Mouse (Mus musculus) cerebellum, adult 9-11 months (tissue): Measurements from ENCODE around the gene Arap1.

ENCODE experiments used
- DNase-seq: peaks from one replicate; pipeline ENCODE4 v3.0.0; 2022

Arap1 gene

GRCm38 (mm10) chr7:101327786-101328185 lies 20.1 kb upstream of the Arap1 start:
- DNase-seq, result no peak

- peak; percentile 76 for DNase-seq
Observed at GRCm38 (mm10) chr7:101328621-101329158, 19.2 kb upstream of the Arap1 start.

- peak; percentile 52 for DNase-seq
Observed at GRCm38 (mm10) chr7:101329606-101330005, 18.3 kb upstream of the Arap1 start.

GRCm38 (mm10) chr7:101330074-101330840 lies 17.6 kb upstream of the Arap1 start:
- DNase-seq, result peak; percentile 66

DNA sequence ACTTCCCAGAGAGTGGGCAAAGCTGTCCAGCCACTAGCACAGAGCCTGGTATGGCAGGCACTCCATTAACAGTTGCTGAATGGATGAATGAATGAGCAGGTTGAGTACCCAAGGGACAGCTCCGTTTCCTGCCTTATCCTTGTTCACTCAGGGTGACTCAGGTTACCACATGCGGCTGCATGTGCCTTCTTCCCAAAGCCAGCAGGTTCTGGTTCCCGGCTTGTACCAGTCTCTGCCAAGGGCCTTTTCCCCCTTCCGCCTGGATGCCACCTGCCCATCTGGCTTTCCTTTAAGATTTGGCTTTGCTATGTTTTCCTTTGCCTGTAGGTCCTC lies 17.1 kb upstream of the Arap1 start:
- peak; percentile 86 for DNase-seq

DNA sequence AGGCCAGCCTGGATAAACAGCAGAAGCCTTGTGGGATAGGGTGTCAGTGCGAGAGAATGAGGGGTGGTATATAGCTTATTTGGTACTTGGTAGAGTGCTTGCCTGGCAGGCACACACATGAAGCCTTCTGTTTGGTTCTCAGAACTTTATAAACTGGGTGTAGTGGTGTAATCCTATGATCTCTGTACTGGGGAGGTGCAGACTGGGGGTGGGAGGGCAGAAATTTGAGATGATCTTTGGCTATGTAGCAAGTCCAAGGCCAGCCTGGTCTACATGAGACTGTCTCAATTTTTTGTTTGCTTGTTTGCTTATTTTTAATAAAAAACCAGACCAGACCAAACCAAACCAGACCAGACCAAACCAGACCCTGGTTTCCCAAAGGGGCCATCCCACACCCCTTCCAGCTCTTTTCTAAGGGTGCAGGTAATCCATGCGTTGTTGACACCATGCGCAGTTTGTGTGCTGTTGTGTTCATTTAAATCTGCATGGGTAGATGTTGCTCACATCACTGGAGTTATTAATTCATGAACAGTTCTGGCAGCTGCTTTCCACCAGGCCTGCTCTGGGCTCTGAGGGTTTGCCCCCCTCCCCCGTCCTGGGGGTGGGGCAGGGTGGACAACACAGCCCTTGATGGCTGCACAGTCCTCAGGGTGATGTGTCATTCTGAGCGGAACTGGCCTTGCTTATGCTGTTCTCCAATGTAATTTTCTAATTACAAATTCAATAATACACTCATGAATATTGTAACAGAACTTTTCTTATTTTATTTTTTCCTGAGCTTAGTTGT lies 15.6 kb upstream of the Arap1 start:
- DNase-seq, result no peak

- peak; percentile 68 for DNase-seq
Observed at GRCm38 (mm10) chr7:101335228-101335627, 12.6 kb upstream of the Arap1 start.

DNA sequence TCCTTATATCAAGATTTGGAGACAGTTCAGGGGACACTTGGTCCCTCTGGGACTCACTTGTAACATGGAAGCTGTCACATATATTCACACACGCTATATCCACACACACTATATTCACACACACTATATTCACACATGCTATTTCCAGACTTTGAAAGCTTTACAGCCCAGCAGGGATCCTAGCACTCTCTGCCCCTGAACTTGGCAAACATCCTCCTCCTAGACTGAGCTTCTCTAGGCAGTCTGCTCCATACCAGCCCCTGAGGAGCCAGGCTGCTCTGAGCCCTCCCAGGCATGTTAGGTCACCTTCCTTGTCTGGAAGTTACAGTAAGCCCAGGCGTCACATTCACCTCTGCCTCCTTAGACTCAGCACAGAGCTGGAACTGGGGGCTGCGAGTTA lies 11.2 kb upstream of the Arap1 start:
- DNase-seq, result no peak

DNA sequence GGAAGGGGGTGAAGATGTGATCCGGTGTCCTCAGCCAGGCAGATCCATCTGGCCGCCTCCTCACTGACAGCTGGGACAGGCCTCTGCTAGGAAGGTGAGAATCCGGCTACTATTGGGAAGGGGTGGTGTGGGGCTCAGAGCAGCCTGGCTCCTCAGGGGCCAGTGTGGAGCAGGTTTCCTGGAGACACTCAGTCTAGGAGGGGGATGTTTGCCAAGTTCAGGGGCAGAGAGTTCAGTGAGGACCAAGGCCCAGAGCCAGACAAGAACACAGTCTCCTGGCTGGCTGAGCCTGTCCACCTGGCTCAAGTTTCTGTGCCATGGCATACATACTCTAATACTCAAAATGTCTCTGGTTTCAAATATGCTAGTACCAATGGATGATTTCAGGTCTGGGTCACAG lies 10.5 kb upstream of the Arap1 start:
- DNase-seq, result peak; percentile 83

GRCm38 (mm10) chr7:101341405-101341804 lies 6.5 kb upstream of the Arap1 start:
- DNase-seq, result peak; percentile 12

GRCm38 (mm10) chr7:101343135-101343534 lies 4.7 kb upstream of the Arap1 start:
- DNase-seq, result no peak

- no peak for DNase-seq
Observed at GRCm38 (mm10) chr7:101344892-101345291, 3.0 kb upstream of the Arap1 start.

DNA sequence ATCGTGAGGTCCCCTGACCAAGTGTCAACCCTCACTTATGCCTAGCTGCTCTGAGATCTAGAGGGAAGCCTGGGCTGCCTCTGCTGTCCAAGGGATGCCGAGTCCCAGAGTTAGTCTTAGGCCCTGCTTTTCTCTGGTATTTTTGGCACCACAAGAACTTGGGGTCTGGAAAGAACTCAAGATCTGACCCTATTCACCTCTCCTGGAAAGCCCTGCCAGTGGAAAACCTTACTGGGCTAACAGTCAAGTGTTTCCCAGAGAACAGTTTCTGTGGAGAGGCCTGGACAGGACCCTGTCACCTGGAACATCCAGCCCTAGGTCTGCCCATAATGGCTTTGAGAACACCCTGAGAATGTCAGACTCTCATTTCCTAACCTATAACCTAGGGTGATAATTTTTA lies 876 bp upstream of the Arap1 start:
- no peak for DNase-seq

DNA sequence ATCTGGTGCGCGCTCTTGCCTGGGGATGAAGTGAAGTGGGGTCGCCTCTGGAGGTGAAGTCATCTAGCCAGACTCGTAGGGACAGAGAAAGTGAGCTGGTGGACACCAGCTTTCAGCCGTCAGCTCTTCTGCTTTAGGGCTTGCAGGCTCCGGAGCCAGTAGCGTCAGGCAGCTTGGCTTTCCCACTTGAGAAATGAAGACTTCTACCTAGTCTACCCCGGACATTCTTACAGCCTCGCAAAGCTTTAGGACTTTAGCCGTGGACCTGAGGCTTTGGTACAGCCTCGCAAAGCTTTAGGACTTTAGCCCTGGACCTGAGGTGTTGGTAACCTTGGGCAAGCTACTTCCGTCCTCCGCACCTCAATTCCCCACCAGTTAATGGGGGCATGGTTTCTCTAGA lies 445 bp downstream of the Arap1 start:
- DNase-seq, result no peak

DNA sequence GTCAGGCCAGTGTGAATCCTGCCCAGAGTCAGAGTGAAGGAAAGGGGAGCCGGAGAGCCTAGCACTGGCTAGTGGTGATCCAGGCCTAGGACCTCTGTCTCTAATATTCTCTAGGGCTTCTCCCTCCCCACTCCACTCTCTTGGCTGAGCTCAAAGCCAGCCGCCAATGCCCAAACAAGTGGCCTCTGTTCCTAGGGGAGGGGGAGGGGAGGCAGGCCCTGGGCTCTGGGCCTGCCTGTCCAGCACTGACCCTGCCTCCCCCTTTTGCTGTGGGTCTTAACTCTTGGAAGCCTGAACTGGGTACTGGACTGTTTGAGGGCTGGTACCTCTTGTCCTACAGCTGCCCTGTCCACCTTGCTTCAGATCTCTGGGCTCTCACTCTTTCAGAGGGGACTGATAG lies 2.0 kb downstream of the Arap1 start:
- peak; percentile 58 for DNase-seq

- no peak for DNase-seq
Observed at GRCm38 (mm10) chr7:101352404-101352803, 4.5 kb downstream of the Arap1 start.

- DNase-seq, result no peak
Observed at GRCm38 (mm10) chr7:101354423-101354822, 6.6 kb downstream of the Arap1 start.

DNA sequence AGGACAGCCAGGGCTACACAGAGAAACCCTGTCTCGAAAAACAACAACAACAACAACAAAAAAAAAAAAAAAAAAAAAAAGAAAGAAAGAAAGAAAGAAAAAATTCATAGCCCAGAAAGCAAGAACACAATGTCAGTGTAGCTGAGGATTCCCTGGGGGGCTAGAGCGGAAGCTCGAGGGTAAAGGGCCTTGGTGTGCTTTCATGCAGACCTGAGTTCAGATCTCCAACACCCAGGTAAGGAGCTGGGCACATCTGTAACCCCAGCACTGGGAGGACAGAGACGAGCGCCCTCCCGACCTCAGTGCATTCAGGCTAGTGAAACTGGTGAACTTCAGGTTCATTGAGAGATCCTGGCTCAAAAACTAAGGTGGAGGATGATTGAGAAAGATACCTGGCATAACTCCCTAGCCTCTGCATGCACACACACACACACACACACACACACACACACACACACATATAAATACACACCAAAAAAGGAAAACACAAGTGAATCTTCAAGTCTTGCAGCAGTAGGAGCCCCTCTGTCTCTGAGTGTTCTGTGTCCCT lies 7.8 kb downstream of the Arap1 start:
- DNase-seq, result no peak

GRCm38 (mm10) chr7:101356868-101357267 lies 9.0 kb downstream of the Arap1 start:
- DNase-seq, result no peak

- DNase-seq, result no peak
Observed at GRCm38 (mm10) chr7:101360406-101360805, 12.5 kb downstream of the Arap1 start.

- no peak for DNase-seq
Observed at GRCm38 (mm10) chr7:101361021-101361420, 13.2 kb downstream of the Arap1 start.

GRCm38 (mm10) chr7:101361767-101362166 lies 13.9 kb downstream of the Arap1 start:
- no peak for DNase-seq

GRCm38 (mm10) chr7:101362791-101363191 lies 14.9 kb downstream of the Arap1 start:
- no peak for DNase-seq

DNA sequence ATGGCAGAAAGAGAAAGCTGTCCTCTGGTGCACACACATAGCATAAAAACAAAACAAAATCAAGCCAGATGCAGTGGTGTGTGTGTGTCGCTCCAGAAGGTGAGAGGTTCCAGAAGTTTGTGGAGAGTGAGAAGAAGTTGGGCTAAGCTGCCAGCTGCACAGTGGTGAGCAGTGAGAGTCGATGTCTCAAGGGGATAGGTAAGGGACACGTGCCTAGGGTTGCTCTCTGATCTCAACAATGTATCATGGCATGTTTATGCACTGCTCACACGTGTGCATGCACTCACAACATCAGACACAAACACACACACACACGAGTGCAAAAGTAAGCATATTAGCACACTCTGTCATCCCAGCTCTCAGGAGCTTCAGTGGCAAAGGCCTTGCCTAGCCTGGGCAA lies 16.0 kb downstream of the Arap1 start:
- no peak for DNase-seq
